Mouse (Mus musculus) gastrocnemius, postnatal 4 days (tissue): ENCODE measurements around the gene 1700057G04Rik. TPM values are rescaled to one million over a fixed set of nuclear protein-coding genes. Genes with fewer than 3 reads are reported as not detected.

Experiments
- DNase-seq, 2 experiments: peaks; one replicate each; pipeline ENCODE4 v3.0.0; 2021 to 2022; ENCODE audit warnings: low spot score in 2 of 2, mixed read lengths in 2 of 2
- microRNA-seq: library from miRNA; unstranded; fragments of <30 nt; microRNA quantifications from one replicate; pipeline ENCODE4 v1.2.0, GENCODE M21; 2021
- total RNA-seq, 2 experiments: library from RNA; stranded (reverse); gene quantifications; 2 replicates each; pipeline ENCODE4 v1.2.3; 2021

The 1700057G04Rik gene
- total RNA-seq, 2 experiments from 2014 or later, result not detected

- no peak for DNase-seq
Observed at GRCm38 (mm10) chr9:92384401-92384800, 75.2 kb downstream of the 1700057G04Rik start.

- DNase-seq, result no peak
Observed at GRCm38 (mm10) chr9:92385831-92386230, 76.7 kb downstream of the 1700057G04Rik start.

- no peak for DNase-seq
Observed at GRCm38 (mm10) chr9:92386871-92387270, 77.7 kb downstream of the 1700057G04Rik start.

GRCm38 (mm10) chr9:92387404-92387803, 78.2 kb downstream of the 1700057G04Rik start:
- DNase-seq, result no peak

GRCm38 (mm10) chr9:92402628-92403027, 93.5 kb downstream of the 1700057G04Rik start:
- DNase-seq, result no peak

Small RNAs within 50 kb of the gene (microRNA-seq; reads per million reads assigned to microRNA genes)
- gene Mir6386, result not detected

Other genes with a start within 250 kb of the 1700057G04Rik start
- not detected for gene Plscr5, start 116.4 kb upstream of the 1700057G04Rik start, total RNA-seq
- gene Plscr1, start 59.6 kb upstream of the 1700057G04Rik start, total RNA-seq, result 1 to 10 TPM; 2.5 to 3.1 TPM
- gene Plscr2, start 33.8 kb upstream of the 1700057G04Rik start, total RNA-seq, result 1 to 10 TPM; 1.3 TPM
- 1 to 10 TPM; 7.2 to 8.6 TPM for gene Plscr4, start 148.0 kb downstream of the 1700057G04Rik start, total RNA-seq
- 10 to 100 TPM; 26.2 to 31.4 TPM for gene Plod2, start 232.8 kb downstream of the 1700057G04Rik start, total RNA-seq